Mouse (Mus musculus) adrenal gland, postnatal 36 days (tissue): ENCODE data around the gene Shbg. TPM values are rescaled to one million over a fixed set of nuclear protein-coding genes. Genes with fewer than 3 reads are reported as not detected.

Experiments
- DNase-seq, 2 experiments: peaks; one replicate each; pipeline ENCODE4 v3.0.0; 2021; ENCODE audit warnings: mixed read lengths in 1 of 2
- total RNA-seq, 2 experiments: library from RNA; stranded (reverse); gene quantifications; 2 replicates each; pipeline ENCODE4 v1.2.3; 2021

Gene Shbg
- total RNA-seq, 2 experiments from 2014 or later: not detected

GRCm38 (mm10) chr11:69600098-69600497 lies 17.6 kb downstream of the Shbg start:
- DNase-seq: peak; percentile 38 to 66

- no peak for DNase-seq
These were observed 18.3 kb downstream of the Shbg start for GRCm38 (mm10) chr11:69599436-69599835.

GRCm38 (mm10) chr11:69594853-69595252 lies 22.9 kb downstream of the Shbg start:
- no peak for DNase-seq

GRCm38 (mm10) chr11:69592799-69593198 lies 24.9 kb downstream of the Shbg start:
- DNase-seq: no peak

- DNase-seq: no peak
These were observed 25.6 kb downstream of the Shbg start for GRCm38 (mm10) chr11:69591899-69592637.

- DNase-seq: no peak
These were observed 26.3 kb downstream of the Shbg start for GRCm38 (mm10) chr11:69591424-69591823.

GRCm38 (mm10) chr11:69590622-69591021 lies 27.1 kb downstream of the Shbg start:
- DNase-seq: no peak

GRCm38 (mm10) chr11:69589207-69589834 lies 28.4 kb downstream of the Shbg start:
- DNase-seq: no peak

- no peak for DNase-seq
These were observed 31.9 kb downstream of the Shbg start for GRCm38 (mm10) chr11:69585718-69586325.

- DNase-seq: no peak
These were observed 32.8 kb downstream of the Shbg start for GRCm38 (mm10) chr11:69584937-69585336.

GRCm38 (mm10) chr11:69584008-69584407 lies 33.7 kb downstream of the Shbg start:
- no peak for DNase-seq

- no peak for DNase-seq
These were observed 35.4 kb downstream of the Shbg start for GRCm38 (mm10) chr11:69582230-69582805.

- no peak for DNase-seq
These were observed 35.9 kb downstream of the Shbg start for GRCm38 (mm10) chr11:69581814-69582213.

- DNase-seq: peak; percentile 95
These were observed 36.5 kb downstream of the Shbg start for GRCm38 (mm10) chr11:69581147-69581688.

- no peak for DNase-seq
These were observed 37.0 kb downstream of the Shbg start for GRCm38 (mm10) chr11:69580572-69581146.

GRCm38 (mm10) chr11:69580091-69580514 lies 37.6 kb downstream of the Shbg start, which contains the start of the genes Wrap53 and Trp53:
Gene Wrap53, minus strand, starts transcription at chr11:69580255.
Gene Trp53, plus strand, starts transcription at chr11:69580359.
- peak; percentile 91 to 93 for DNase-seq

- DNase-seq: peak; percentile 95 to 96
These were observed 38.3 kb downstream of the Shbg start for GRCm38 (mm10) chr11:69579128-69580017.

GRCm38 (mm10) chr11:69578301-69578700 lies 39.4 kb downstream of the Shbg start:
- DNase-seq: no peak

- DNase-seq: no peak
These were observed 41.4 kb downstream of the Shbg start for GRCm38 (mm10) chr11:69576307-69576706.

- no peak for DNase-seq
These were observed 42.5 kb downstream of the Shbg start for GRCm38 (mm10) chr11:69575220-69575619.

GRCm38 (mm10) chr11:69565131-69565530 lies 52.6 kb downstream of the Shbg start:
- no peak for DNase-seq
